Mouse (Mus musculus) megakaryocyte-erythroid progenitor cell, adult 5-6 weeks (primary cell): ENCODE data around the gene Tcf21. TPM values are rescaled to one million over a fixed set of nuclear protein-coding genes. Genes with fewer than 3 reads are reported as not detected.

ENCODE experiments used
- ATAC-seq: replicated peaks from 2 replicates; pipeline ENCODE4 v1.8.0; 2016; ENCODE audit warnings: mild to moderate bottlenecking, inconsistent platforms; ENCODE audit not compliant: severe bottlenecking, poor library complexity, low FRiP score, low TSS enrichment
- total RNA-seq, 2 experiments: library from RNA; stranded (forward) in 1 of 2; stranded (reverse) in 1 of 2; fragments of 200-1000, 215-1000 nt in 1 of 2; fragments of >200 nt in 1 of 2; fragmentation: Nextera tagmentation in 1 of 2; gene quantifications; 2 replicates each; pipeline ENCODE4 v1.2.3; 2014 to 2017

Tcf21 gene
- total RNA-seq (2014; fragmentation: Nextera tagmentation) = not detected in 2 replicates
- not detected in 2 replicates for total RNA-seq (2017)

DNA sequence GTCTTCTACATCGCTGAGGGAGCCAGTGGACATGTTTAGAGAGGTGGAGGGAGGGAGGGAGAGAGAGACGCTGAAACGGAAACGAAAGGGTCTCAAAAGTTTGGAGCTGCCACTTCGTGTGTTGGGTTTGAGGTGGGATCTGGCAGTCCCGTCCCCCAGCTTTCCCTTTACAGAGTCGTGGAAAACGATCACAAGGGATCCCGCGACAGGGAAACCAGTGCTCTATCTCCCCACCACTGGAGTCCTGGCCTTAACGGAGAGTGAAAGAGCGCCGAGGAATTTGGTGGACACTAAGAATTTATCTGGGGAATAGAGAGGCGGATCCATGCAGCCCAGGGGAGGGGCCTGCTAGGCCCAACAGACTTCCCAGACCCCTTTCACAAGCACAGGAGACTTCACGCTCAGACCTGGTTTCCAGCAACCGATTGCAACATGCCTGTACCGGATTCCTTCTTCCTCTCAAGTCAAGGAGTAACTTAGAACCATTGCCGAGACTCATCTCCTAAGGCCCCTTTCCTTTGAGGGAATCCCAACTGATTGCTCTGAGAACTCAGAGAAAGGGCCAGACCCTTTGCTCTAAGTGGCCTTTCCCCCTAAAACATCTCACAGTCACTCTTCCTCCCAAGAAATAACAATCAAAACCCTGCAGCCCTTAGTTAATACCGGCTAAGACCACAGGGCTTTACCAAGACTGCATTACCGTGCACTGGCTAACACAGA, at the start of gene Tcf21:
Tcf21 (minus strand) TSS at position 304 of the 720 bp plus-strand sequence.
- no peak for ATAC-seq

DNA sequence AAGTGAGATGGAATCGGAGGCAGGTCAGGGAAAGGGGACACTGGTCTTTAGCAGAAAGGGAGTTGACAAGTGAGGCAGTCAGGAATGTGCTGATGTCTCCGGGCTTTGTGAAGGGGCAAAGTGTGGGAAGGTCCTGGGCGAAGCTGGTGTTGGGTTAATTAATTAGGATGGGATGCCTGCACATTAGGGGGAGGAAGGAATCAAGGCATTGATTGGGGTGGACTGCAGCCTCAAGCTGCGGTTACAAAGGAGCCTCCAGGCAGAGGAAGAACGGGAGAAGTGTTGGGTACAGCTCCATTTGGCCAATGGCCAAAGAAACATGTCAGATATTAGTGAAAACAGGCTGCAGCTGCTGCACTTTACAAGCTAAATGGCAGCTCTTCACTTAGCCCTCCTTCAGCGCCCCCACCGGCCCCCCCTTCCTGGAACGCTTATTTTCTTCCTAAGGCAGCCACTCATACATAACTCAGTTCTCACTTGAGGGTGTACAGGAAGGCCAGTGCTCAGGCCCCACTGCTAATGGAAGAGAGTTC, 48.5 kb upstream of the Tcf21 start:
- ATAC-seq = no peak

DNA sequence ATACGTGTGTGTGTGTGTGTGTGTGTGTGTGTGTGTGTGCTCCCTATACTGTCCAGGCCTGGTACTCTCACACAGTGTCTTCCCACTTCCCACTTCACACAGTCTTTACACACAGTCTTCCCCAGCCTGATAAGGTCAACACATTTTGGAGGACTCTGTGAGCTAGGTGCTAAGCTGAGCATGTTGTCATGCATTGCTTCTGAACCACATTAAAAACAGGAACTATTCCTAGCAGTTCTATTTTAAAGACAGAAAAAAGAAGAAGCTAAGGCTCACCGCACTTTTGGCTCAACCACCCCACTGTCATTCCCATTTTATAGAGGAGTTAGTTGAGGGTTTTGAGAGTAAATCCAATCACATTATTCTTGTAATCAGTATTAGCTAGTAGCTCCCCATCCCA, 47.2 kb upstream of the Tcf21 start:
- no peak for ATAC-seq

DNA sequence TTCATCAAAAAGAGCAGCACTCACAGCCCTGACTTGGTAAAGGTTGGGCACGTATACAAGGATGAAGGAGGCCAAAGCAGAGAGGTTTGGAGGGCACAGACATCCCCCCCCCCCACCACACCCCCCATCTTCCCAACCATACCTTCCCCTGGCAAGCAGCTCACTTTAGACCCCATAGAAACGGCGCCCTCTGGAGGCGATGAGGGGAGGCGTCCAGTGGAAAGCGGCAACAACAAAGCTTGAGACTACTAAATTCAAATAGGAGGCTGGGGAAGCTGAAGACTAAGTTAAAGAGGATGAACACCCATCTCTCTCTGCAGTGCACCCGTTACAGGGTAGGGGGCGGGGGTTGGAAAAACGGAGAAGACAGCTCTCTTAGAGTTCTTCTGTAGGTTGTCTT, 38.1 kb upstream of the Tcf21 start:
- no peak for ATAC-seq

DNA sequence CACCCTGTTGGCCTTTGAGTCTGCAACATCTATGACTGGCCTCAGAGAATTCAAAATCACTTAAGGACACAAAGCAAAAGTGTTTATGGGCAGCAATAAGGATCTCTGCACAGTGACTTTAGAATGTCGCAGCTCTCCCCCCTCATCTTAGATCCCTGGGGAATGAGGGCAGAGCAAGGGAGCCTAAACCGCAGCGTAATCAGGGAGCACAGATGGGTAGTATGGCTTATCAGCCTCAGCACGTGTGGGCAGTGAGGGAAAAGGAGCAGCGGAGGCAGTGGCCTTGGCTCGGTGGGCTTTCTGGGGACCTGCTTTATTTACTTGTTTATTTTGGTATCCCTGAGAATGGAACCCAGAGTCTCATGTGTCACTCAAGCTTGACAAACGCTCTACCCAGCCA, 34.4 kb upstream of the Tcf21 start:
- no peak for ATAC-seq

DNA sequence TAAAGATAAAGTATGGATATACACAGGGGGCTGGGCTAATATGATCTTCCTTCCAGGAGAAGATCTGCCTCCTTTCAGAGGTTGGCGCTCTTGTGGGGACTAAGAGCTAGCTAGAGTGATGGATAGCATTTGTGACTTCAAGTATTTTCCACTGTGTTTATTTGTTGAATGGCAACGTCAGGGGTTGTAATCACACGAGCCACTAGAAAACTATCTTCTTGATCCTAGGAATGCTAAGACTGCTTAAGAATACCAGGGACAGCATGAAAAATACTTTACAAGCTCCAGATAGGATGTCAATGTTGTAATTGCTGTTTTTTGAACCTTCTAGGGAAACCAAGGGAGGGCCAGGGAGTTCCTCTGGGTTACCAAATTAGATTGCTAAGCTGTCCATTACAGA, 25.4 kb upstream of the Tcf21 start:
- no peak for ATAC-seq

DNA sequence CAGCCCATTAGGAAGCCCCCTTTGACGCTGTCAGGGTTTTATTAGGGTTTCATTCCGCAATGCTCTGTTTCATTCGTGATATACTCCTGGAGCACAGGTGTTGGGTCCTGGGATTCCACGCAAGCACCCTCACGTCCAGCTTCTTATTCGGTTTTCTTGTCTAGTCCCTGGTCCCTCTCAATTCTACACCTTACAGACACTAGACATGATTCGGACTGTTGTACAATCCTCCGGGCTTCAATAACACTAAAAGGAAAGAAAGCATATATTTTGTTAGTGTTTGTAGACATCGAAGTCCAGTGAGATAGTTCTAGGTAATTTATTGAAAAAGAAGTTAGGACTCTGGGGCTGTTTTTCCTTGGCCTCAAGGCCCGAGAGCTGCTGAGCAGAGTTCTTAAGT, 24.8 kb upstream of the Tcf21 start:
- ATAC-seq = no peak

DNA sequence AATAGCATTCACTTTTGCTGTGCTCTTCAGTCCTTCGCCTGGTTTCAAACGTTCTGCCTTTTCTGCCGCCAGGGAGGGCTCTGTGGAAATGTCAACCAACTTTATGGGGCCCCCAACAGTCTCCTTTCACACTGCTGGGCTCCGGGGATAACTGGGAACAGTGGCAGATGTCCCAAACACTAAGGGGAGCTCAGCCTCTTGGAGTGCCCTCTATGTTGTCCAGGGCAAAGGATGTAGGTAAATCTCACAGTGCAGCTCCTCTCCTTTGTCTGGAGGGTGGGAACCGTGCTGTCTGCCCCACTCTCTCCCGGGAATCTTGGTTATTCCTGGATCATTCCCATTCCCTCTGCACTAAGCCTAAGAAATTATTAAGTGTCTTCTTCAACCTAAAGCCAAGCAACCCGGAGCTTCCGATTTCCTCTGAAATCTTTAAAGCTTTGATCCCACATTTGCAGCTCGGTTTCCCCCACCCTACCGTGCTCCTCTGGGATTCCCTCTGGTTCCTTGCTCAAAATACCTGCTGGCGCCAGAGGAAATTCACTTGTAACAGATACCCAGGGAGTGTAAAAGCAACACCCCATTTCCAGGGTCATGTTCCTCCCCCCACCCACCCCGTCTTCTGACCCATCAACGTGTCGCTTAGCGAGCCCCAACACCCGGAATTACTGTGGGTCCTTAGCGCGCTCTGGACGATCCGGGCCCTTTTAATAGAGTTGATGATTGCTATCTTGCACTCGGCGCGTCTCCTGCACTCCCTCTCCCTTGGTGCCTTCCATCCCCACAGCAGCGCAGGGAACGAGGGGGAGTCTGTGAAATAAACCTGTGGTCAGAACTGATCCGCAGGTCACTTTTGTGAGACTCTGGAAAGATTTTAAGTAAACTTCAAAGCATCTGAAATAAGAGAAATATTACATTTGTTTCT, 23.7 kb upstream of the Tcf21 start:
- no peak for ATAC-seq

DNA sequence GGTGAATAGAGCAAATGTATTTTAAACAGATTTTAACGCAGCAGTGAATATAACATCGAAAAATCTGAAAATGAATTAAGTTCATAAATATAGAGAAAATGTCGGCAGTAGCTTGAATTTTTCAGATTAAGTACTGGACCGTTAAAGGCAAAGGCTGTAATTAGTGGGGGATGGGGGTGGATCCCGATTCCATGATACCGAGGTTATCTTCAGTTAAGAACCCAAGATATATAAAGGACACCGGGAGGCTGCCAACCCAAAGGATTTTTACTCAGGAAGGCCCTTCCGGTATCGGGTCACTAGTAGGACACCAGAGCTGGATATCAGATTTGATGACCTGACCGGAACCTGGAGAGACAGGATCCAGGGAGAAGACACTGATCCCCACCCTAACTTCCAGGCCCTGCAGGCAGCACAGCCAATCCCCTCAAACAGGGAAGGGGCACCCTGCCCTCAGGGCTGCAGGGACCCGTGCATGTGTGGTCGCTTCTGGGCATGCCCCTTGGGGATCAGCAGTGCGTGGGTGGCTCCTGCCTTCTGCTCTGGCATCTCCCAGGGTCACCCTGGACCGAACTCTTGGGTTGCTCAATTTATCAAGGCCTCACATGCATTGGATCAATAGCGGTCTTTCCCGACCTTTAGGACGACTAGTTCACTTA, 22.9 kb upstream of the Tcf21 start:
- no peak for ATAC-seq

DNA sequence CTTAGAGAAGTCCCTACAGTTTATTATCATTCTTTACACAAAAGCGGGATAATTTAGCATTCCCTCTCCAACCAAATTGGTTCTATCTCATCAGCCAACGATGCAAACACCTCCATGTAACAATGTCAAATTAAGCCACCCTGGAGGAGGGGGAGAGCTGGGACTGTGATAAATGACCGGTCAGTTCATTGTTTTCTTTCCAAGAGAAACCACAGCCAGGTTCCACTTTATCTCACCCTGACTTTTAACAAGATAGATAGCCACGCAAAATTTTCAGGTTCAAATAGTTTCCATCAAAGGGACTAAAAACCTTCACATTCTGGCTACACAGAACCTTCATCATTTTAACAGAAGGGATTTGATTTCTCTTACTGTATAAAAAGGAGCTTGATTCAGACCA, 22.1 kb upstream of the Tcf21 start:
- ATAC-seq = no peak

DNA sequence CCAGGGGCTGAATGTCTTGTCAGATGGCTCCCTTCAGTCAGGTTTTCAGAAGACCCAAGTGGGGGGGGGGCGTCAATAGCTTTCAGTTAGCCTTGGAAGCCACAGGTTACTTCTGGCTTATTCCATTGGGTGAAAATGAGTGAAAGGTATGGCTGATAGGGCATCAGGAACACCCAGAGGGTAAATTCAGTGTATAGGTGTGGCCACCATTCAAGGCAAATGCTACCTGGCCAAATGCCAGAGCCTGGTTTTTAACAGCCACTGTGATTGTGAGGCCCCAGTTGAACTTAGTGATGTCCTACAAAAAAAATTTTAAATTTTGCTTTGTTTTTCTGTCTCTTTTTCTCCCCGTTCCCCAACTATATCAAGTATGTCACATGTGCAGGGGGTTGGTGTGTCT, 6.3 kb upstream of the Tcf21 start:
- ATAC-seq = no peak

DNA sequence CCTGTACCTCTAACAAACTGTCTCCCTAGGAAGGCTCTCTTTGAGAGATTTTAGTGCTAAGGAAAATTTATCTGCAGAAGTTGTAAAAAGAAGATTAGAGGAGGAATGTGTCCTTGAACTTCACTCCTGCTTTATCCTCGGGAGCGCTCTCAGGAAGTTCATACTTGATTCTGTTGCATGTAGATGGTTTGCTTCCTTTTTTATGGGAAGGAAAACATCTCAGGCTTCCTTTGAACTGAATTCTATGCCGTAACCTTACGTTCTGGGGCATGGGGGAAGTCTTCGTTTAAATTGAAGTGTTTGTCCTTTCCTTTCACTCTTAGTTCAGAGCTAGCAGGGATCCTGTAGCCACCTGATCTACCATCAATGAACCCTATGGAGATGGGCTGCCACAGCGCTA, 2.9 kb upstream of the Tcf21 start:
- ATAC-seq = no peak

DNA sequence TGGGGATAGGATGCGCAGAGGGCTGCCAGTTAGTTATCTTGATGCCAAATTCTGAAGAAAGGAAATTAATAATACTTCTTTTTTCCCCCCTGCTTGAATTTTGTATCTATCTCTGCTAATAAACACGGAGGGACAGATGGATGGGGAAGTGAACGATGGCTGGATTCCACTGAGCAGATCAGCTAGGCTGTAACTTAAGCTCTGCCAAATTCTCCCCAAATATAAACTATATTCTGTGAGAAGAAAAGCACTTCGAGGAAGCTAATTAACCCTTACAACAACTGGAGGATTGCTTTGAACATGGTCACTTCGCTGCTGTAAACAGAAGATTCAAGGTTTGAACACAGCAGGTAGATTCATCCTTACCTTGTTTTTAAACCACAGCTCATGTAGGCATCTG, 2.5 kb upstream of the Tcf21 start:
- no peak for ATAC-seq

DNA sequence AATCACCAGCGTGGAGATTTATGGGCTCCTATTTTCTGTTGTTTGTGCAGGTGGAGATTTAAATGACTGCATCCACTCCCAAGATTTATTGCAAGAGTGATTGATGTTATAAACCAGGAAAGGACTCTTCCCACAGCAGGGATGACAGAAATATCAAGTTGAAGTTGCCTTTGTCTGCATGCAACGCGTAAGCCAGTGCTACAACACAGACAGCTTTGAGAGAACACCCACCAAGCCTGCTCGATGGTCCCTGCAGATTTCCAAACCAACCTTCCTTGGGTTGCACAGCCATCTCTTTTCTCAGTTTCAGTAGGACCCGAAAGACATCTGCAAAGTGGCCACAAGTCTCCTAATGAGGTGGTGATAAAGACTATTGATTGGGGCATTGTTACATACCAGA, 1.7 kb upstream of the Tcf21 start:
- ATAC-seq = no peak

DNA sequence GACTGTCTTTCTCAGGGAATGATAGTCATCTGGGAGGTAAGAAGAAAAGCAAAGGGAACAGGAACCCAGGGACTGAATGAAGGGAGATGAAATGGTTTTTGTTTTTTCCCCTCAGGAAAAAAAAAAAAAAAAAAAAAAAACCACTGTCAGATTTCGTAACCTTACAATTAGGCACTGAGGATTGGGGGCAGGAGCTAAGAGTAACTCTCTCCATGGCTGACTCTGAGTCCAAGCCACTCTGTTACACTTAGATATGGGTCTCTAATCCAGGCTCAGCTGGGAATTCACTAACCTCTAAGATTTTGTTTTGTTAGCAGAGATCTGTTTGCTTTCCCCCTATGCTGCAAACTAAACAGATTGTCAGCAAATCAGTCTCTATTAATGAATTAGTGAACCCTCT, 1.3 kb upstream of the Tcf21 start:
- ATAC-seq = no peak

DNA sequence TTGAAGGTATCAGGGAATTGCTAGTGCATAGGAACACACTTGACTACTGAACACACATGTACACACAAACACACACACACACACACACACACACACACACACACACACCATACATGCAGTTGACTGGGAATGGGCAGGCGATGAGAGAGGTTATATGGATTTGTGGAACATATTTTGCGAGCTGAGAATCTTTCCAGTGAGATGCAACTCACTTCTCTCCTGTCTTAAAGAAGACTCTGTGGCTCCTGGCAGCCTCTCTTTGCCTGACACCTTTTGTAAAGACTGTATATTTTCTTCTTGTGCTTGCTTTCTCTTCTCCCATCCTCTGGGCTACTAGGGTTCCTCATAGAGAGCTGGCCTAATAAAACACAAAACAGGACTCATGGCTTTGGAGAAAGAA, 867 bp upstream of the Tcf21 start:
- ATAC-seq = no peak

DNA sequence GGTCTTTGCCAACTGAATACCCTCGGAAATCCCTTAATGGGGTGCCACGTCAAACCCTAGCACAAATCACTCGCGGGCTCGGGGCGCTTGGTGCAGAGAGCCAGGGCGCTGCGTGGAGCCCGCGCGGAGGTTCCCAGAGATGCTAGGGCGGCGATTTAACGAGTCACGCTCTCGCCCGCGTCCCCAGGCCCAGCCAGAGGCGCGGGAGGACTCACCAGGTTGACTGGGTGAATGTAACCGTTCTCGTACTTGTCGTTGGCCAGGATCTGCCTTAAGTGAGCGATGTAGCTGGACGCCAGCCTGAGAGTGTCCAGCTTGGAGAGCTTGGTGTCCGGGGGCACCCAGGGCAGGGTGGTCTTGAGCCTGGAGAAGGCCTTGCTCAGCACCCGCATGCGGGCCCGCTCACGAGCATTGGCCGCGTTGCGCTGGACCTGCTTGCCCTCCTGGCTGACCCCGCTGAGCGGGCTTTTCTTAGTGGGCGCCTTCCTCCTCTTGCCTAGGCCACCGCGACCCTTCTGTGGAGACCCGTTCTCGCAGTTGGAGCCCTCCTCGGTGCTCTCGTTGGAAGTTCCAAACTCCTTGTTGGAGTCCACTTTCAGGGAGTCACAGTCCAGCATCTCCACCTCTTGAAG, 619 bp downstream of the Tcf21 start:
- no peak for ATAC-seq

DNA sequence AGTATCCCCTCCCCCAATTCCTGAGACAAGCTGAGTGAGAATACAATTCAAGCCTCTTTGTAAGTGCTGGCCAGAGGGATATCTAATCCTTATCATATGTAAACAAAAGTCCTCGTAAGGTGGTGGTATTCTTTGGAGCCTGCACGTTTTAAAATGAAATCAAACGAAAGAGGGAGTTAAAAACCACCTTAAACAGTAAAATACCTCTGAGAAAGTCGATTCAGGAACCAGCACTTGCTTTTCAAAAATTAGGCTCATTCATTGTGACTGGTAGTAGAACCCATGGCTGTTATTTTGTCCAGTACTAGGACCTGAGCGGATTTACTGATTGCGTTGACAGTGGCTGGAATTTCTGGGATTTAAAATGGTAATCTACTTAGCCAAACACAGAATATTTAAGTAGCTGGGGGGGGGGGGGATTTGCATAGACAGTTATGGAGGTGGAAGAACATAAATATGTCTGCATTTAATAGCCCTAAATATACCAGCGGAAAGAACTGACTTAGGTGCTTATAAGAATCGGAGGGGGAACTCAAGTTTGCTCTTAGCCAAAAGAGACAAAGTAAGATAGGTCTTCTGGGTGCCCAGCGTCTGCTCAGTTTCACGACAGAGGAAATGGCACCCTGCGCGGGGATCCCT, 1.3 kb downstream of the Tcf21 start:
- no peak for ATAC-seq

DNA sequence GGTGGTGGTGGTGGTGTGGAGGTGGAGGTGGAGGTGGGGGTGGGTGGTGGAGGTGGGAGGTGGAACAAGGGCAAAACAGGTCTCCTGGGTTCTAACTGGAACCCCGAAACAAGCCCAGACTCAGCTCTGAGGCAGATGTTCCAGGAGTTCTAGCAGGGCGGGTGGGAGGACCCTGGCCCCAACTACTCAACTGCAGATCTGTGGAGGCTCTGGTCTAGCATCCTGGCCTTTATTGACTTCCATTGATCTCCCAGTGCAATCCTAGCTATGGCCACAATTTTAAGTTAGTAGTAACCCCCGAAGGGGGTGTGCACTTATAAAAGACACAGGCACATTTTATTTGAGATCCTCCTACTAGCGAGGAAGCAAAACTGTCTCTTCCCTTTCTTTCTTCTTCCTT, 2.0 kb downstream of the Tcf21 start:
- ATAC-seq = no peak
